8 mouse cellular contexts compared by ENCODE assay signal in genomic region chr16:36041625-36042020, GRCm38 (mm10). TPM values are rescaled to one million over a fixed set of nuclear protein-coding genes. Genes with fewer than 3 reads are reported as not detected.
DNase-seq lines count a peak whose midpoint lies in the region; ATAC-seq and TF ChIP-seq lines count a peak whose summit lies in the region.

No protein-coding gene starts in this region.

- peak overlapping the region; percentile 73 for H3K4me3 ChIP-seq in heart, embryonic 11.5 days (ENCODE audit: low read depth, low read length)
- H3K4me3 ChIP-seq in C2C12 (ENCODE audit: insufficient read depth, poor library complexity, severe bottlenecking) = peak overlapping the region; percentile 46
- H3K4me3 ChIP-seq in forebrain, embryonic 11.5 days (ENCODE audit: low read depth, low read length) = peak overlapping the region; percentile 62
- H3K4me3 ChIP-seq in liver, embryonic 12.5 days = peak overlapping the region; percentile 75

- H3K9me3 ChIP-seq in heart, embryonic 11.5 days (replicated peaks; ENCODE audit: control insufficient read depth, low read length) = no peaks in the 10 kb centered on the region
- H3K9me3 ChIP-seq in forebrain, embryonic 11.5 days (ENCODE audit: control insufficient read depth, low read length) = no peaks in the 10 kb centered on the region
- H3K9me3 ChIP-seq in liver, embryonic 12.5 days (replicated peaks) = no peaks in the 10 kb centered on the region

- WGBS in heart, embryonic 11.5 days (ENCODE audit: insufficient replicate concordance) = 24% methylated on average over 11 of the region's 11 CpGs
- 34% methylated on average over 11 of the region's 11 CpGs for WGBS in forebrain, embryonic 11.5 days
- whole genome bisulfite sequencing in liver, embryonic 12.5 days (ENCODE audit: insufficient replicate concordance) = 15% methylated on average over 11 of the region's 11 CpGs

- intact Hi-C loops in heart, postnatal 10 days (cut with DNase I) = loop anchor here (2.0 kb wide), 1 partner anchor 29 kb away; the partner anchor contains the start of genes Ccdc58 and Fam162a

- peak overlapping the region; percentile 87 for H3K27ac ChIP-seq in heart, embryonic 11.5 days (ENCODE audit: low read depth, low read length)
- H3K27ac ChIP-seq in forebrain, embryonic 11.5 days (ENCODE audit: low read depth, low read length) = peak overlapping the region; percentile 46; the same call in 1 of the 2 replicates
- H3K27ac ChIP-seq in liver, embryonic 12.5 days = peak overlapping the region; percentile 86

- H3K4me1 ChIP-seq in heart, embryonic 11.5 days (ENCODE audit: control insufficient read depth, insufficient read depth, low read length) = peaks cover 14% of the 10 kb centered on the region; the same call in 1 of the 2 replicates
- 0 out of 2 replicates have a peak, but pooled peaks cover 6% of the 10 kb centered on the region for H3K4me1 ChIP-seq in forebrain, embryonic 11.5 days (replicated peaks; ENCODE audit: control insufficient read depth, insufficient read depth, low read length)
- peaks cover 25% of the 10 kb centered on the region for H3K4me1 ChIP-seq in liver, embryonic 12.5 days

- TF ChIP-seq CTCF in C2C12 (IDR thresholded peaks at IDR 0.05; ENCODE audit: control insufficient read depth, insufficient read depth, insufficient read length) = no peak

- H3K9ac ChIP-seq in heart, embryonic 11.5 days (ENCODE audit: low read depth, low read length) = peak overlapping the region; percentile 87
- peak overlapping the region; percentile 79 for H3K9ac ChIP-seq in forebrain, embryonic 11.5 days (ENCODE audit: low read length)
- peak overlapping the region; percentile 84 for H3K9ac ChIP-seq in liver, embryonic 12.5 days

- DNase-seq in heart, postnatal 10 days = no peak
- DNase-seq in forebrain, embryonic 11.5 days (ENCODE audit: low spot score) = no peak
- DNase-seq in urinary bladder, adult 18-20 months (ENCODE audit: low spot score in 2 of 2) = no peak
- no peak for DNase-seq in adrenal gland, adult 18-20 months (ENCODE audit: low spot score in 2 of 2)
- DNase-seq in spleen, postnatal 4 days (ENCODE audit: low spot score in 2 of 2) = no peak

- H3K36me3 ChIP-seq in heart, embryonic 11.5 days (ENCODE audit: control insufficient read depth, insufficient read depth, low read length) = peaks cover 17% of the 10 kb centered on the region
- H3K36me3 ChIP-seq in C2C12 (ENCODE audit: control insufficient read depth, insufficient read depth) = peaks cover 26% of the 10 kb centered on the region
- peaks cover 2% of the 10 kb centered on the region; the same call in 1 of the 2 replicates for H3K36me3 ChIP-seq in forebrain, embryonic 11.5 days (ENCODE audit: control insufficient read depth, insufficient read depth, low read length)
- H3K36me3 ChIP-seq in liver, embryonic 12.5 days = peaks cover 58% of the 10 kb centered on the region

- H3ac ChIP-seq in C2C12 (ENCODE audit: control insufficient read depth, insufficient read length, low read depth) = peak overlapping the region; percentile 74

- H3K79me3 ChIP-seq in C2C12 (ENCODE audit: low read depth) = peaks cover 8% of the 10 kb centered on the region

- H3K79me2 ChIP-seq in C2C12 (ENCODE audit: control insufficient read depth, insufficient read depth) = peaks cover 28% of the 10 kb centered on the region

- peak overlapping the region; percentile 84 for H3K4me2 ChIP-seq in heart, embryonic 11.5 days
- H3K4me2 ChIP-seq in forebrain, embryonic 11.5 days (ENCODE audit: low read depth, low read length, severe bottlenecking) = peak overlapping the region; percentile 85
- peak overlapping the region; percentile 85 for H3K4me2 ChIP-seq in liver, embryonic 12.5 days

- no peak for ATAC-seq in heart, embryonic 11.5 days (replicated peaks; ENCODE audit: insufficient number of reproducible peaks, low FRiP score, low TSS enrichment)
- ATAC-seq in forebrain, embryonic 11.5 days (replicated peaks; ENCODE audit: low FRiP score) = no peak
- no peak for ATAC-seq in liver, embryonic 12.5 days

- no peaks in the 10 kb centered on the region for H3K27me3 ChIP-seq in heart, embryonic 11.5 days (ENCODE audit: control insufficient read depth, insufficient read depth, low read length)
- no peaks in the 10 kb centered on the region for H3K27me3 ChIP-seq in C2C12 (ENCODE audit: control insufficient read depth, insufficient read depth, insufficient read length)
- no peaks in the 10 kb centered on the region for H3K27me3 ChIP-seq in forebrain, embryonic 11.5 days (ENCODE audit: control insufficient read depth, insufficient read depth, low read length)
- H3K27me3 ChIP-seq in liver, embryonic 12.5 days (replicated peaks) = no peaks in the 10 kb centered on the region

TF ChIP-seq in C2C12, 6 proteins besides CTCF, POLR2A, EP300 and RAD21:
- no peak for TF ChIP-seq CEBPB (IDR thresholded peaks at IDR 0.05; ENCODE audit: low read depth)
TF ChIP-seq in C2C12: peak in this region for 0.

RNA-seq across cellular contexts. Expression of gene Wdr5b, which starts 0.6 kb away (rescaled TPM):
- 6.5 and 7.6 TPM in 2 replicates for polyA plus RNA-seq in heart, embryonic 11.5 days (2014; fragmentation: Nextera tagmentation; extraction: Ambion mirVana)
- 1 to 10 TPM; 4.4 to 5.6 TPM for total RNA-seq in heart, postnatal 10 days (2021)
- 1.6 TPM for polyA plus RNA-seq in C2C12 (2012; fragmentation: generic; extraction: Trizol)
- 11.6 and 12.5 TPM in 2 replicates for polyA plus RNA-seq in forebrain, embryonic 11.5 days (2014; fragmentation: Nextera tagmentation; extraction: Ambion mirVana)
- 3.6 and 4.0 TPM in 2 replicates for polyA plus RNA-seq in liver, embryonic 12.5 days (2016; fragmentation: Nextera tagmentation; extraction: Ambion mirVana)
- 1 to 10 TPM; 2.8 to 3.9 TPM for total RNA-seq in adrenal gland, adult 18-20 months (2021)

RNA-seq across cellular contexts. Expression of gene Fam162a, which starts 29.8 kb away (rescaled TPM):
- polyA plus RNA-seq in heart, embryonic 11.5 days (2014; fragmentation: Nextera tagmentation; extraction: Ambion mirVana) = 723 and 731 TPM in 2 replicates
- 100 to 1,000 TPM; 205 to 214 TPM for total RNA-seq in heart, postnatal 10 days (2021)
- polyA plus RNA-seq in C2C12 (2012; fragmentation: generic; extraction: Trizol) = 178 TPM
- polyA plus RNA-seq in forebrain, embryonic 11.5 days (2014; fragmentation: Nextera tagmentation; extraction: Ambion mirVana) = 307 and 308 TPM in 2 replicates
- polyA plus RNA-seq in liver, embryonic 12.5 days (2016; fragmentation: Nextera tagmentation; extraction: Ambion mirVana) = 242 and 259 TPM in 2 replicates
- 100 to 1,000 TPM; 165 to 228 TPM for total RNA-seq in adrenal gland, adult 18-20 months (2021)

RNA-seq across cellular contexts. Expression of gene Ccdc58, which starts 29.9 kb away (rescaled TPM):
- 87.5 and 89.1 TPM in 2 replicates for polyA plus RNA-seq in heart, embryonic 11.5 days (2014; fragmentation: Nextera tagmentation; extraction: Ambion mirVana)
- 10 to 100 TPM; 41.8 to 42.6 TPM for total RNA-seq in heart, postnatal 10 days (2021)
- 52.8 TPM for polyA plus RNA-seq in C2C12 (2012; fragmentation: generic; extraction: Trizol)
- polyA plus RNA-seq in forebrain, embryonic 11.5 days (2014; fragmentation: Nextera tagmentation; extraction: Ambion mirVana) = 86.6 and 93.6 TPM in 2 replicates
- 73.2 and 79.9 TPM in 2 replicates for polyA plus RNA-seq in liver, embryonic 12.5 days (2016; fragmentation: Nextera tagmentation; extraction: Ambion mirVana)
- total RNA-seq in adrenal gland, adult 18-20 months (2021) = 10 to 100 TPM; 27.8 to 39.0 TPM
